Mouse (Mus musculus) forebrain, postnatal 0 days (tissue): Measurements from ENCODE around the gene Emc10. TPM values are rescaled to one million over a fixed set of nuclear protein-coding genes. Genes with fewer than 3 reads are reported as not detected.

ENCODE experiments used
- ATAC-seq: fragments of 200-750 bp; cut with Nextera tagmentation; 2 replicates; pipeline ENCODE4 v1.8.0; 2017; ENCODE audit warnings: mild to moderate bottlenecking, moderate library complexity
- DNase-seq: peaks from one replicate; pipeline ENCODE4 v3.0.0-alpha.2; 2015
- H3K27ac ChIP-seq: fragments of 300-500 bp; sonication (generic); 2 replicates; pipeline ENCODE4 v1.5.1; 2014; ENCODE audit warnings: low read depth, mild to moderate bottlenecking, antibody characterized with exemption, low read length, moderate library complexity, mixed read lengths
- H3K27me3 ChIP-seq: fragments of 300-500 bp; sonication (generic); 2 replicates; pipeline ENCODE4 v1.6.1; 2014; ENCODE audit warnings: mild to moderate bottlenecking, low read length, mixed read lengths; ENCODE audit not compliant: insufficient read depth
- H3K36me3 ChIP-seq: fragments of 300-500 bp; sonication (generic); 2 replicates; pipeline ENCODE4 v1.6.1; 2014; ENCODE audit warnings: mild to moderate bottlenecking, moderate library complexity; ENCODE audit not compliant: insufficient read depth
- H3K4me1 ChIP-seq: fragments of 300-500 bp; sonication (generic); 2 replicates; pipeline ENCODE4 v1.6.1; 2014; ENCODE audit warnings: antibody characterized with exemption; ENCODE audit not compliant: insufficient read depth
- H3K4me2 ChIP-seq: fragments of 300-500 bp; sonication (generic); 2 replicates; pipeline ENCODE4 v1.6.1; 2014; ENCODE audit warnings: low read depth, mild to moderate bottlenecking, moderate library complexity
- H3K4me3 ChIP-seq: fragments of 300-500 bp; sonication (generic); 2 replicates; pipeline ENCODE4 v1.5.1; 2014; ENCODE audit warnings: low read depth, low read length, mixed read lengths
- H3K9ac ChIP-seq: fragments of 300-500 bp; sonication (generic); 2 replicates; pipeline ENCODE4 v1.6.1; 2014; ENCODE audit warnings: mild to moderate bottlenecking
- H3K9me3 ChIP-seq: fragments of 300-500 bp; sonication (generic); 2 replicates; pipeline ENCODE4 v1.6.1; 2016; ENCODE audit warnings: low read length
- CTCF ChIP-seq: sonication (generic); IDR thresholded peaks from 2 replicates; pipeline ENCODE4 v1.5.1; 2016; ENCODE audit warnings: antibody characterized with exemption, control low read depth, low read depth
- WGBS: fragments of 180-500 bp; shearing (Covaris S2); extraction: QIAGEN DNeasy Blood & Tissue Kit; methylation state at CpG from one replicate; pipeline ENCODE4 v1.1.7; 2014; 5-methylcytosine and 5-hydroxymethylcytosine counted together
- microRNA-seq, 2 experiments: library from miRNA; unstranded; fragments of <30 nt; microRNA quantifications; one replicate each; pipeline ENCODE4; 2016
- polyA plus RNA-seq: library from polyadenylated mRNA; unstranded; fragments of >200 nt; fragmentation: Nextera tagmentation; extraction: Ambion mirVana; gene quantifications from 2 replicates; pipeline ENCODE4 v1.2.1, GENCODE M21; 2015
- total RNA-seq: library from RNA; depleted of rRNA; stranded (reverse); fragments of >200 nt; gene quantifications from 2 replicates; pipeline ENCODE4 v1.2.3, GENCODE M21; 2014; rRNA removed

Emc10 gene
- total and polyA plus RNA-seq, 2 experiments from 2014 or later = 168 to 238 TPM

DNA sequence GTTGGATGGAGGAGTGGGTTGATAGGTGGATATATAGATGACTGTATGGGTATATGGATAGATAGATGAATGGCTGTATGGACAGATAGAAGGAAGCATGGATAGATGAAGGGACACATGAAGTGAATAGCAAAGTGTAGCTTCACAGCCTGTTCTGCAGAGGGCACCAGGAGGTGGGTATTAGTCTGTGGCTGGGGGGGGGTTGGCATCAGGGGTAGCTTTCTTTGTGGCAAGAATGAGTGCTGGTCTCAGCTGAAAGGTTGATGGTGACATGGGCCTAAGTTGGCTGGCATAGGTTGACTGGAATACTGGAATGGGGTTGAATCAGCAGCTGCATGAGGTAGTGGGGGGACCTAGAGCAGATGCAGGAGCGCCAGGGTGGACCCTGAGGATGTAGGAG, 55.1 kb downstream of the Emc10 start:
- peak; percentile 8 for ATAC-seq
- peak overlapping the region; percentile 92 for H3K4me2 ChIP-seq
- peak overlapping the region; percentile 99 for H3K9ac ChIP-seq
- 7% methylated on average over 1 of the region's 1 CpGs for WGBS
- peak; percentile 55 for DNase-seq
- H3K4me1 ChIP-seq = peaks cover 17% of the 10 kb centered on the region
- H3K27me3 ChIP-seq = no peaks in the 10 kb centered on the region
- peak; percentile 36; the same call in 1 of the 2 replicates for TF ChIP-seq CTCF
- H3K27ac ChIP-seq = peak overlapping the region; percentile 98
- peak overlapping the region; percentile 90 for H3K4me3 ChIP-seq
- H3K9me3 ChIP-seq = no peaks in the 10 kb centered on the region
- peaks cover 19% of the 10 kb centered on the region; the same call in 1 of the 2 replicates for H3K36me3 ChIP-seq

DNA sequence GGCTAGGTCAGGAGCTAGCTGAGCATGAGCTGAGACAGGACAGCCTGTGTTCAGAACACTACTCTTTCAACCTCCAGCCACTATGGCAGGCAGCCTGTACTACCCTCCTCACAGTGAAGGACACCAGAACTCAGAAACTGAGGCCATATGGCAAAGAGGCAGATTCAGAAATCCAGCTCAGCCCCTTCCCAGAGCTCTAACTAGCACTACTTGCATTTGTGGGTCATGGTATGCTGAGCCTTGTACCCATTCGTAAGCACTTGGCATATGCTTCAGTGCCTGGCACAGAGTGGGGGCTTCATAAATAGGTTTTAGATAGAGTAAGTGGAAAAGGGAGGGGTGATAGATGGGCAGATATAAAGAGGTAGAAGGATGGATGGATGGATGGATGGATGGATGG, 55.9 kb downstream of the Emc10 start:
- H3K9ac ChIP-seq = no peak overlapping the region

More for the DNA sequence above, 55.9 kb downstream of the Emc10 start:
- Histone ChIP-seq H3K4me3 (no peak overlapping the region), H3K4me1 (peaks cover 17% of the 10 kb centered on the region), H3K27me3 (no peaks in the 10 kb centered on the region), H3K27ac (peak overlapping the region; percentile 40; the same call in 1 of the 2 replicates), H3K9me3 (no peaks in the 10 kb centered on the region), H3K36me3 (peaks cover 16% of the 10 kb centered on the region; the same call in 1 of the 2 replicates), H3K4me2 (no peak overlapping the region)
- ATAC-seq (no peak), DNase-seq (no peak)
- TF ChIP-seq CTCF = no peak
- WGBS = 73% methylated on average over 1 of the region's 1 CpGs

Small RNA genes within 50 kb of the gene (microRNA-seq; reads per million reads assigned to microRNA genes)
- gene Mir7052 (0 to 0.37 reads per million in 2 experiments), gene Mir7053 (0 to 0.12 reads per million in 2 experiments)

Other genes starting within 250 kb of the Emc10 start
- gene 1700028J19Rik, start 249.8 kb downstream of the Emc10 start, total RNA-seq = 0.23 and 0.29 TPM in 2 replicates
- gene 1700028J19Rik, start 249.8 kb downstream of the Emc10 start, polyA plus RNA-seq = 1.6 and 2.3 TPM in 2 replicates
- gene 2410002F23Rik, start 249.8 kb downstream of the Emc10 start, total RNA-seq = 250 and 333 TPM in 2 replicates
- 312 and 332 TPM in 2 replicates for gene 2410002F23Rik, start 249.8 kb downstream of the Emc10 start, polyA plus RNA-seq
- not detected in 2 replicates for gene Acp4, start 239.2 kb downstream of the Emc10 start, total RNA-seq
- gene Acp4, start 239.2 kb downstream of the Emc10 start, polyA plus RNA-seq = 0.12 TPM in 1 of 2 replicates, not detected in the other
- not detected in 2 replicates for gene Gm15517, start 235.1 kb downstream of the Emc10 start, total RNA-seq
- gene Gm15517, start 235.1 kb downstream of the Emc10 start, polyA plus RNA-seq = not detected in 2 replicates
- gene Clec11a, start 189.6 kb downstream of the Emc10 start, total RNA-seq = 3.8 and 4.7 TPM in 2 replicates
- 3.7 and 4.3 TPM in 2 replicates for gene Clec11a, start 189.6 kb downstream of the Emc10 start, polyA plus RNA-seq
- gene Shank1, start 186.3 kb downstream of the Emc10 start, total RNA-seq = 31.1 and 34.2 TPM in 2 replicates
- gene Shank1, start 186.3 kb downstream of the Emc10 start, polyA plus RNA-seq = 15.4 and 29.7 TPM in 2 replicates
- gene Syt3, start 112.4 kb downstream of the Emc10 start, total RNA-seq = 48.2 and 77.2 TPM in 2 replicates
- gene Syt3, start 112.4 kb downstream of the Emc10 start, polyA plus RNA-seq = 43.9 and 55.0 TPM in 2 replicates
- gene 1700008O03Rik, start 110.7 kb downstream of the Emc10 start, total RNA-seq = 1.3 and 7.3 TPM in 2 replicates
- 2.7 and 3.5 TPM in 2 replicates for gene 1700008O03Rik, start 110.7 kb downstream of the Emc10 start, polyA plus RNA-seq
- gene Lrrc4b, start 67.5 kb downstream of the Emc10 start, total RNA-seq = 347 and 391 TPM in 2 replicates
- 19.5 and 22.2 TPM in 2 replicates for gene Lrrc4b, start 67.5 kb downstream of the Emc10 start, polyA plus RNA-seq
- gene Aspdh, start 31.1 kb downstream of the Emc10 start, total RNA-seq = 4.4 and 20.3 TPM in 2 replicates
- gene Aspdh, start 31.1 kb downstream of the Emc10 start, polyA plus RNA-seq = 1.6 and 2.2 TPM in 2 replicates
- gene Josd2, start 28.5 kb downstream of the Emc10 start, total RNA-seq = 27.6 and 39.3 TPM in 2 replicates
- gene Josd2, start 28.5 kb downstream of the Emc10 start, polyA plus RNA-seq = 28.6 and 31.7 TPM in 2 replicates
- gene Fam71e1, start 52 bp upstream of the Emc10 start, total RNA-seq = 21.1 and 22.0 TPM in 2 replicates
- gene Fam71e1, start 52 bp upstream of the Emc10 start, polyA plus RNA-seq = 23.1 and 27.2 TPM in 2 replicates
- gene Mybpc2, start 28.1 kb upstream of the Emc10 start, total RNA-seq = 0.15 and 0.33 TPM in 2 replicates
- gene Mybpc2, start 28.1 kb upstream of the Emc10 start, polyA plus RNA-seq = 0.15 and 0.29 TPM in 2 replicates
- gene Spib, start 35.5 kb upstream of the Emc10 start, total RNA-seq = 0.05 TPM in 1 of 2 replicates, not detected in the other
- not detected in 2 replicates for gene Spib, start 35.5 kb upstream of the Emc10 start, polyA plus RNA-seq
- 14.1 and 16.2 TPM in 2 replicates for gene Pold1, start 52.3 kb upstream of the Emc10 start, total RNA-seq
- 14.2 and 14.3 TPM in 2 replicates for gene Pold1, start 52.3 kb upstream of the Emc10 start, polyA plus RNA-seq
- gene Nr1h2, start 57.4 kb upstream of the Emc10 start, total RNA-seq = 44.1 and 45.9 TPM in 2 replicates
- gene Nr1h2, start 57.4 kb upstream of the Emc10 start, polyA plus RNA-seq = 49.9 and 51.1 TPM in 2 replicates
- gene Napsa, start 75.9 kb upstream of the Emc10 start, total RNA-seq = 0.08 and 0.24 TPM in 2 replicates
- gene Napsa, start 75.9 kb upstream of the Emc10 start, polyA plus RNA-seq = 0.35 and 0.71 TPM in 2 replicates
- 6.0 and 8.6 TPM in 2 replicates for gene Kcnc3, start 94.1 kb upstream of the Emc10 start, total RNA-seq
- 4.2 and 5.2 TPM in 2 replicates for gene Kcnc3, start 94.1 kb upstream of the Emc10 start, polyA plus RNA-seq
- gene Myh14, start 174.3 kb upstream of the Emc10 start, total RNA-seq = 4.5 and 11.9 TPM in 2 replicates
- 2.9 and 4.2 TPM in 2 replicates for gene Myh14, start 174.3 kb upstream of the Emc10 start, polyA plus RNA-seq
- not detected in 2 replicates for gene Izumo2, start 212.2 kb upstream of the Emc10 start, total RNA-seq
- not detected in 2 replicates for gene Izumo2, start 212.2 kb upstream of the Emc10 start, polyA plus RNA-seq